Mouse (Mus musculus) MEL (cell line): Measurements from ENCODE around the gene Msmp. TPM values are rescaled to one million over a fixed set of nuclear protein-coding genes. Genes with fewer than 3 reads are reported as not detected.

Source experiments
- DNase-seq: peaks from one replicate; pipeline ENCODE4 v3.0.0; 2011; ENCODE audit warnings: low read depth, low spot score
- H3K27ac ChIP-seq: 2 replicates; pipeline ENCODE4 v1.5.1; 2012; ENCODE audit warnings: low read depth, mild to moderate bottlenecking, control low read depth, low read length, moderate library complexity; ENCODE audit not compliant: control insufficient read depth
- H3K27me3 ChIP-seq, 2 experiments: fragments of 150-350 bp in 1 of 2; sonication (generic) in 1 of 2; 2 replicates each; pipeline ENCODE4 v1.6.1; 2012; ENCODE audit warnings: low read length in 2 of 2, mild to moderate bottlenecking in 2 of 2, improper control_type of control experiment in 1 of 2, moderate library complexity in 1 of 2; ENCODE audit not compliant: insufficient read depth in 2 of 2, control insufficient read depth in 1 of 2
- H3K36me3 ChIP-seq, 2 experiments: 2 replicates each; pipeline ENCODE4 v1.6.1; 2012 to 2014; ENCODE audit warnings: low read length in 2 of 2, improper control_type of control experiment in 1 of 2, inconsistent platforms in 1 of 2, mild to moderate bottlenecking in 1 of 2; ENCODE audit not compliant: insufficient read depth in 2 of 2, control insufficient read depth in 1 of 2
- H3K4me1 ChIP-seq, 2 experiments: fragments of 150-350 bp in 1 of 2; sonication (generic) in 1 of 2; 2 replicates each; pipeline ENCODE4 v1.6.1; 2012; ENCODE audit warnings: low read length in 2 of 2, improper control_type of control experiment in 1 of 2, mild to moderate bottlenecking in 1 of 2; ENCODE audit not compliant: insufficient read depth in 2 of 2, control insufficient read depth in 1 of 2
- H3K4me3 ChIP-seq, 2 experiments: fragments of 150-350 bp in 1 of 2; sonication (generic) in 1 of 2; 2 replicates each; pipeline ENCODE4 v1.5.1; 2012; ENCODE audit warnings: low read depth in 2 of 2, low read length in 2 of 2, mild to moderate bottlenecking in 2 of 2, moderate library complexity in 2 of 2, control low read depth in 1 of 2, improper control_type of control experiment in 1 of 2; ENCODE audit not compliant: control insufficient read depth in 1 of 2, insufficient read depth in 1 of 2
- H3K79me2 ChIP-seq: 2 replicates; pipeline ENCODE4 v1.6.1; 2012; ENCODE audit warnings: mild to moderate bottlenecking, low read length, moderate library complexity; ENCODE audit not compliant: control insufficient read depth, poor library complexity, insufficient read depth
- H3K9ac ChIP-seq: 2 replicates; pipeline ENCODE4 v1.6.1; 2012; ENCODE audit warnings: low read depth, mild to moderate bottlenecking, control low read depth, low read length, moderate library complexity; ENCODE audit not compliant: control insufficient read depth, poor library complexity, severe bottlenecking
- H3K9me3 ChIP-seq: fragments of 150-350 bp; sonication (generic); replicated peaks from 2 replicates; pipeline ENCODE4 v1.6.1; 2012; ENCODE audit warnings: mild to moderate bottlenecking, low read length, improper control_type of control experiment, moderate library complexity; ENCODE audit not compliant: insufficient read depth
- BHLHE40 ChIP-seq: IDR thresholded peaks from 2 replicates; pipeline ENCODE4 v1.6.1; 2012; ENCODE audit warnings: low read depth, mild to moderate bottlenecking, inconsistent platforms, low read length, improper control_type of control experiment, borderline replicate concordance
- CHD1 ChIP-seq: IDR thresholded peaks from 2 replicates; pipeline ENCODE4 v1.6.1; 2012; ENCODE audit warnings: low read depth, mild to moderate bottlenecking, inconsistent platforms, low read length, improper control_type of control experiment
- ELF1 ChIP-seq: IDR thresholded peaks from 2 replicates; pipeline ENCODE4 v1.6.1; 2014; ENCODE audit warnings: low read depth, mild to moderate bottlenecking, inconsistent platforms, low read length, improper control_type of control experiment, moderate library complexity
- EP300 ChIP-seq, 2 experiments: IDR thresholded peaks; 2 replicates each; pipeline ENCODE4 v1.6.1; 2011; ENCODE audit warnings: improper control_type of control experiment in 2 of 2, low read length in 2 of 2, low read depth in 1 of 2, mild to moderate bottlenecking in 1 of 2
- HCFC1 ChIP-seq: IDR thresholded peaks from 2 replicates; pipeline ENCODE4 v1.6.1; 2012; ENCODE audit warnings: low read depth, mild to moderate bottlenecking, inconsistent platforms, low read length, improper control_type of control experiment, moderate library complexity
- MEF2A ChIP-seq: IDR thresholded peaks from 2 replicates; pipeline ENCODE4 v1.6.1; 2014; ENCODE audit warnings: low read depth, mild to moderate bottlenecking, inconsistent platforms, low read length, improper control_type of control experiment; ENCODE audit not compliant: poor library complexity, insufficient replicate concordance, severe bottlenecking; ENCODE audit errors: extremely low read depth
- NELFE ChIP-seq: IDR thresholded peaks from 2 replicates; pipeline ENCODE4 v1.6.1; 2011; ENCODE audit warnings: low read depth, low read length, improper control_type of control experiment
- POLR2AphosphoS2 ChIP-seq: IDR thresholded peaks from 2 replicates; pipeline ENCODE4 v1.6.1; 2011; ENCODE audit warnings: low read length, improper control_type of control experiment
- SMC3 ChIP-seq: IDR thresholded peaks from 2 replicates; pipeline ENCODE4 v1.6.1; 2011; ENCODE audit warnings: low read depth, low read length, improper control_type of control experiment
- TBP ChIP-seq: IDR thresholded peaks from 2 replicates; pipeline ENCODE4 v1.8.0; 2011; ENCODE audit warnings: low read depth, low read length, improper control_type of control experiment
- USF1 ChIP-seq: IDR thresholded peaks from 2 replicates; pipeline ENCODE4 v1.6.1; 2014; ENCODE audit warnings: low read depth, mild to moderate bottlenecking, inconsistent platforms, low read length, improper control_type of control experiment, moderate library complexity
- polyA plus RNA-seq, 2 experiments: library from polyadenylated mRNA; stranded (reverse) in 1 of 2; unstranded in 1 of 2; fragments of >175 nt in 1 of 2; fragments of >200 nt in 1 of 2; gene quantifications; 2 replicates each; pipeline versions ENCODE4 v1.2.1 to v1.2.4; 2012; ENCODE audit warnings: low replicate concordance in 2 of 2, low read depth in 1 of 2; ENCODE audit not compliant: insufficient read length in 2 of 2, insufficient read depth in 1 of 2, missing spikeins in 1 of 2
- total RNA-seq: library from RNA; depleted of rRNA; stranded (reverse); fragments of 300-350 nt; gene quantifications from 2 replicates; pipeline ENCODE4 v1.2.3, GENCODE M21; 2012; rRNA removed

Gene Msmp
- total and polyA plus RNA-seq, 3 experiments = 0.73 to 2.5 TPM; not detected in 1

GRCm38 (mm10) chr4:43533270-43533669, 51.0 kb downstream of the Msmp start:
- Histone ChIP-seq H3K27me3 (no peaks in the 10 kb centered on the region), H3K79me2 (no peaks in the 10 kb centered on the region), H3K27ac (no peak overlapping the region), H3K9ac (no peak overlapping the region), H3K9me3 (no peaks in the 10 kb centered on the region), H3K36me3 (peaks cover 2 to 8% of the 10 kb centered on the region in 2 experiments; a peak in 3 of 4 replicates), H3K4me3 (no peak overlapping the region), H3K4me1 (peaks cover 0 to 8% of the 10 kb centered on the region in 2 experiments; a peak in 2 of 4 replicates)
- no peak for DNase-seq
- TF ChIP-seq USF1 (no peak), CHD1 (no peak), SMC3 (no peak), HCFC1 (no peak), ELF1 (no peak), POLR2AphosphoS2 (no peak), BHLHE40 (no peak), TBP (no peak), EP300 (IDR thresholded peaks at IDR 0.05; ENCODE audit: low read depth in 1 of 2, low read length in 2 of 2) (no peak), NELFE (no peak), MEF2A (no peak)

Other genes with a start within 250 kb of the Msmp start
- gene Rusc2, start 202.5 kb downstream of the Msmp start, total RNA-seq = 2.4 and 4.7 TPM in 2 replicates
- 1 to 10 TPM in 1 of 2 experiments, not detected in 1; 7.3 TPM for gene Rusc2, start 202.5 kb downstream of the Msmp start, polyA plus RNA-seq
- gene Fam166b, start 155.4 kb downstream of the Msmp start, total RNA-seq = not detected in 2 replicates
- gene Fam166b, start 155.4 kb downstream of the Msmp start, polyA plus RNA-seq = not detected
- 7.6 and 9.1 TPM in 2 replicates for gene Tesk1, start 142.6 kb downstream of the Msmp start, total RNA-seq
- 10 to 100 TPM in 1 of 2 experiments, not detected in 1; 24.6 TPM for gene Tesk1, start 142.6 kb downstream of the Msmp start, polyA plus RNA-seq
- gene Cd72, start 129.9 kb downstream of the Msmp start, total RNA-seq = 0.52 and 1.3 TPM in 2 replicates
- gene Cd72, start 129.9 kb downstream of the Msmp start, polyA plus RNA-seq = 1 to 10 TPM in 1 of 2 experiments, not detected in 1; 2.4 TPM
- gene Sit1, start 100.8 kb downstream of the Msmp start, total RNA-seq = 0.08 TPM in 1 of 2 replicates, not detected in the other
- under 1 TPM in 1 of 2 experiments, not detected in 1; 0.06 TPM for gene Sit1, start 100.8 kb downstream of the Msmp start, polyA plus RNA-seq
- gene Ccdc107, start 91.6 kb downstream of the Msmp start, total RNA-seq = 32.9 and 44.3 TPM in 2 replicates
- gene Ccdc107, start 91.6 kb downstream of the Msmp start, polyA plus RNA-seq = 10 to 100 TPM in 1 of 2 experiments, not detected in 1; 56.7 TPM
- 26.3 and 26.5 TPM in 2 replicates for gene Arhgef39, start 84.8 kb downstream of the Msmp start, total RNA-seq
- gene Arhgef39, start 84.8 kb downstream of the Msmp start, polyA plus RNA-seq = 10 to 100 TPM in 1 of 2 experiments, not detected in 1; 56.7 TPM
- 0.77 and 1.2 TPM in 2 replicates for gene Car9, start 77.5 kb downstream of the Msmp start, total RNA-seq
- gene Car9, start 77.5 kb downstream of the Msmp start, polyA plus RNA-seq = 1 to 10 TPM in 1 of 2 experiments, not detected in 1; 3.3 TPM
- gene Tpm2, start 60.7 kb downstream of the Msmp start, total RNA-seq = 0.08 TPM in 1 of 2 replicates, not detected in the other
- not detected for gene Tpm2, start 60.7 kb downstream of the Msmp start, polyA plus RNA-seq
- 14.9 and 17.1 TPM in 2 replicates for gene Creb3, start 22.2 kb downstream of the Msmp start, total RNA-seq
- gene Creb3, start 22.2 kb downstream of the Msmp start, polyA plus RNA-seq = 10 to 100 TPM in 1 of 2 experiments, not detected in 1; 21.3 TPM
- 106 and 112 TPM in 2 replicates for gene Tln1, start 21.8 kb downstream of the Msmp start, total RNA-seq
- 100 to 1,000 TPM in 1 of 2 experiments, 10 to 100 TPM in 1; 22.9 to 146 TPM for gene Tln1, start 21.8 kb downstream of the Msmp start, polyA plus RNA-seq
- gene Rgp1, start 5.8 kb downstream of the Msmp start, total RNA-seq = 14.3 and 17.1 TPM in 2 replicates
- 10 to 100 TPM in 1 of 2 experiments, not detected in 1; 47.6 TPM for gene Rgp1, start 5.8 kb downstream of the Msmp start, polyA plus RNA-seq
- gene Gba2, start 5.6 kb downstream of the Msmp start, total RNA-seq = 5.7 and 6.2 TPM in 2 replicates
- gene Gba2, start 5.6 kb downstream of the Msmp start, polyA plus RNA-seq = 10 to 100 TPM in 1 of 2 experiments, not detected in 1; 24.9 TPM
- 0.27 and 0.49 TPM in 2 replicates for gene Npr2, start 47.4 kb upstream of the Msmp start, total RNA-seq
- gene Npr2, start 47.4 kb upstream of the Msmp start, polyA plus RNA-seq = 1 to 10 TPM in 1 of 2 experiments, not detected in 1; 2.3 TPM
- 0.15 and 0.29 TPM in 2 replicates for gene Spag8, start 69.1 kb upstream of the Msmp start, total RNA-seq
- gene Spag8, start 69.1 kb upstream of the Msmp start, polyA plus RNA-seq = under 1 TPM in 1 of 2 experiments, not detected in 1; 0.57 TPM
- gene Hint2, start 72.0 kb upstream of the Msmp start, total RNA-seq = 35.3 and 46.4 TPM in 2 replicates
- gene Hint2, start 72.0 kb upstream of the Msmp start, polyA plus RNA-seq = 100 to 1,000 TPM in 1 of 2 experiments, 10 to 100 TPM in 1; 33.2 to 254 TPM
- gene Tmem8b, start 84.5 kb upstream of the Msmp start, total RNA-seq = 0.42 and 0.46 TPM in 2 replicates
- 1 to 10 TPM in 1 of 2 experiments, not detected in 1; 3.6 TPM for gene Tmem8b, start 84.5 kb upstream of the Msmp start, polyA plus RNA-seq
- 7.0 and 8.8 TPM in 2 replicates for gene Fam221b, start 84.7 kb upstream of the Msmp start, total RNA-seq
- under 1 TPM in 1 of 2 experiments, not detected in 1; 0.10 TPM for gene Fam221b, start 84.7 kb upstream of the Msmp start, polyA plus RNA-seq
- not detected in 2 replicates for gene Olfr70, start 116.3 kb upstream of the Msmp start, total RNA-seq
- gene Olfr70, start 116.3 kb upstream of the Msmp start, polyA plus RNA-seq = not detected
- gene Olfr71, start 125.8 kb upstream of the Msmp start, total RNA-seq = not detected in 2 replicates
- not detected for gene Olfr71, start 125.8 kb upstream of the Msmp start, polyA plus RNA-seq
- not detected in 2 replicates for gene Hrct1, start 142.7 kb upstream of the Msmp start, total RNA-seq
- not detected for gene Hrct1, start 142.7 kb upstream of the Msmp start, polyA plus RNA-seq
- not detected in 2 replicates for gene Spaar, start 145.5 kb upstream of the Msmp start, total RNA-seq
- gene Spaar, start 145.5 kb upstream of the Msmp start, polyA plus RNA-seq = not detected
- not detected in 2 replicates for gene Olfr159, start 186.5 kb upstream of the Msmp start, total RNA-seq
- not detected for gene Olfr159, start 186.5 kb upstream of the Msmp start, polyA plus RNA-seq
- gene Olfr156, start 239.4 kb upstream of the Msmp start, total RNA-seq = not detected in 2 replicates
- not detected for gene Olfr156, start 239.4 kb upstream of the Msmp start, polyA plus RNA-seq